Mouse (Mus musculus): ENCODE measurements around the gene Gp1ba. TPM values are rescaled to one million over a fixed set of nuclear protein-coding genes. Genes with fewer than 3 reads are reported as not detected.

Gp1ba gene
- polyA plus RNA-seq (2015; fragmentation: Nextera tagmentation; extraction: Ambion mirVana): 0.07 and 0.10 TPM in 2 replicates

GRCm38 (mm10) chr11:70638714-70639278, at the start of gene Gp1ba:
Gene Gp1ba, plus strand, starts transcription at chr11:70639122.
- Histone ChIP-seq H3K27ac (ENCODE audit: low read depth, low read length) (no peak within 1 kb of the TSS), H3K4me1 (replicated peaks; ENCODE audit: control insufficient read depth, insufficient read depth, low read length) (no peaks in the 10 kb centered on the region), H3K27me3 (replicated peaks; ENCODE audit: control insufficient read depth, insufficient read depth, low read length) (no peaks in the 10 kb centered on the region), H3K36me3 (ENCODE audit: control insufficient read depth, insufficient read depth) (peaks cover 1% of the 10 kb centered on the region; the same call in 1 of the 2 replicates), H3K9ac (ENCODE audit: low read depth, low read length) (no peak within 1 kb of the TSS), H3K4me3 (ENCODE audit: low read depth, low read length) (no peak within 1 kb of the TSS), H3K9me3 (ENCODE audit: control insufficient read depth) (no peaks in the 10 kb centered on the region), H3K4me2 (replicated peaks; ENCODE audit: low read depth) (no peak within 1 kb of the TSS)
- WGBS: 24% methylated on average over 5 of the region's 5 CpGs
- no peak for ATAC-seq
- no peak for TF ChIP-seq CTCF (IDR thresholded peaks at IDR 0.05; ENCODE audit: low read depth)

- Histone ChIP-seq H3K9me3 (ENCODE audit: control insufficient read depth) (no peaks in the 10 kb centered on the region), H3K27ac (ENCODE audit: low read depth, low read length) (no peak overlapping the region), H3K9ac (ENCODE audit: low read depth, low read length) (no peak overlapping the region), H3K36me3 (ENCODE audit: control insufficient read depth, insufficient read depth) (no peaks in the 10 kb centered on the region; the same call in 1 of the 2 replicates), H3K4me1 (replicated peaks; ENCODE audit: control insufficient read depth, insufficient read depth, low read length) (peaks cover 11% of the 10 kb centered on the region), H3K27me3 (replicated peaks; ENCODE audit: control insufficient read depth, insufficient read depth, low read length) (no peaks in the 10 kb centered on the region), H3K4me2 (replicated peaks; ENCODE audit: low read depth) (no peak overlapping the region), H3K4me3 (ENCODE audit: low read depth, low read length) (no peak overlapping the region)
- WGBS: 94% methylated on average over 1 of the region's 1 CpGs
- ATAC-seq: no peak
- no peak for TF ChIP-seq CTCF (IDR thresholded peaks at IDR 0.05; ENCODE audit: low read depth)
These were observed 47.2 kb upstream of the Gp1ba start for GRCm38 (mm10) chr11:70591733-70592132.

GRCm38 (mm10) chr11:70594253-70594989, 44.5 kb upstream of the Gp1ba start:
- ATAC-seq: no peak
- 79% methylated on average over 15 of the region's 15 CpGs for WGBS
- no peak overlapping the region for H3K9ac ChIP-seq (ENCODE audit: low read depth, low read length)

GRCm38 (mm10) chr11:70595638-70596037, 43.3 kb upstream of the Gp1ba start:
- TF ChIP-seq CTCF (IDR thresholded peaks at IDR 0.05; ENCODE audit: low read depth): no peak
- Histone ChIP-seq H3K4me3 (ENCODE audit: low read depth, low read length) (no peak overlapping the region), H3K4me1 (replicated peaks; ENCODE audit: control insufficient read depth, insufficient read depth, low read length) (peaks cover 14% of the 10 kb centered on the region), H3K4me2 (replicated peaks; ENCODE audit: low read depth) (peak overlapping the region; percentile 37), H3K9ac (ENCODE audit: low read depth, low read length) (no peak overlapping the region), H3K36me3 (ENCODE audit: control insufficient read depth, insufficient read depth) (peaks cover 24% of the 10 kb centered on the region), H3K9me3 (ENCODE audit: control insufficient read depth) (no peaks in the 10 kb centered on the region), H3K27me3 (replicated peaks; ENCODE audit: control insufficient read depth, insufficient read depth, low read length) (no peaks in the 10 kb centered on the region), H3K27ac (ENCODE audit: low read depth, low read length) (peak overlapping the region; percentile 86)
- peak; percentile 71 for ATAC-seq
- 22% methylated on average over 2 of the region's 2 CpGs for WGBS

More at GRCm38 (mm10) chr11:70594253-70594989, 44.5 kb upstream of the Gp1ba start:
- Histone ChIP-seq H3K4me3 (ENCODE audit: low read depth, low read length) (no peak overlapping the region), H3K27me3 (replicated peaks; ENCODE audit: control insufficient read depth, insufficient read depth, low read length) (no peaks in the 10 kb centered on the region), H3K4me2 (replicated peaks; ENCODE audit: low read depth) (no peak overlapping the region), H3K4me1 (replicated peaks; ENCODE audit: control insufficient read depth, insufficient read depth, low read length) (peaks cover 14% of the 10 kb centered on the region), H3K27ac (ENCODE audit: low read depth, low read length) (no peak overlapping the region), H3K36me3 (ENCODE audit: control insufficient read depth, insufficient read depth) (peaks cover 18% of the 10 kb centered on the region), H3K9me3 (ENCODE audit: control insufficient read depth) (no peaks in the 10 kb centered on the region)
- no peak for TF ChIP-seq CTCF (IDR thresholded peaks at IDR 0.05; ENCODE audit: low read depth)

- no peak for TF ChIP-seq CTCF (IDR thresholded peaks at IDR 0.05; ENCODE audit: low read depth)
- Histone ChIP-seq H3K36me3 (ENCODE audit: control insufficient read depth, insufficient read depth) (peaks cover 24% of the 10 kb centered on the region), H3K4me1 (replicated peaks; ENCODE audit: control insufficient read depth, insufficient read depth, low read length) (peaks cover 14% of the 10 kb centered on the region), H3K9me3 (ENCODE audit: control insufficient read depth) (no peaks in the 10 kb centered on the region), H3K4me2 (replicated peaks; ENCODE audit: low read depth) (peak overlapping the region; percentile 28), H3K4me3 (ENCODE audit: low read depth, low read length) (no peak overlapping the region), H3K27me3 (replicated peaks; ENCODE audit: control insufficient read depth, insufficient read depth, low read length) (no peaks in the 10 kb centered on the region), H3K9ac (ENCODE audit: low read depth, low read length) (no peak overlapping the region), H3K27ac (ENCODE audit: low read depth, low read length) (peak overlapping the region; percentile 86)
- 40% methylated on average over 4 of the region's 4 CpGs for WGBS
- 0 out of 2 replicates have a peak, but pooled peaks have one; percentile 46 for ATAC-seq
These were observed 42.8 kb upstream of the Gp1ba start for GRCm38 (mm10) chr11:70596094-70596493.

- H3K4me1 ChIP-seq (replicated peaks; ENCODE audit: control insufficient read depth, insufficient read depth, low read length): peaks cover 14% of the 10 kb centered on the region
- TF ChIP-seq CTCF (IDR thresholded peaks at IDR 0.05; ENCODE audit: low read depth): no peak
- no peak overlapping the region for H3K4me2 ChIP-seq (replicated peaks; ENCODE audit: low read depth)
- peaks cover 34% of the 10 kb centered on the region for H3K36me3 ChIP-seq (ENCODE audit: control insufficient read depth, insufficient read depth)
- H3K4me3 ChIP-seq (ENCODE audit: low read depth, low read length): no peak overlapping the region
- H3K9me3 ChIP-seq (ENCODE audit: control insufficient read depth): no peaks in the 10 kb centered on the region
- no peak overlapping the region for H3K27ac ChIP-seq (ENCODE audit: low read depth, low read length)
- ATAC-seq: 0 out of 2 replicates have a peak, but pooled peaks have one; percentile 12
- H3K27me3 ChIP-seq (replicated peaks; ENCODE audit: control insufficient read depth, insufficient read depth, low read length): no peaks in the 10 kb centered on the region
- no peak overlapping the region for H3K9ac ChIP-seq (ENCODE audit: low read depth, low read length)
- 74% methylated on average over 6 of the region's 6 CpGs for WGBS
These were observed 41.6 kb upstream of the Gp1ba start for GRCm38 (mm10) chr11:70597301-70597700.

Measured in intestine, postnatal 0 days (tissue).